Mouse (Mus musculus): ENCODE data around the gene Ift43. TPM values are rescaled to one million over a fixed set of nuclear protein-coding genes. Genes with fewer than 3 reads are reported as not detected.

Ift43 gene
- total and polyA plus RNA-seq, 3 experiments, result 0.42 to 1.9 TPM; not detected in 1

DNA sequence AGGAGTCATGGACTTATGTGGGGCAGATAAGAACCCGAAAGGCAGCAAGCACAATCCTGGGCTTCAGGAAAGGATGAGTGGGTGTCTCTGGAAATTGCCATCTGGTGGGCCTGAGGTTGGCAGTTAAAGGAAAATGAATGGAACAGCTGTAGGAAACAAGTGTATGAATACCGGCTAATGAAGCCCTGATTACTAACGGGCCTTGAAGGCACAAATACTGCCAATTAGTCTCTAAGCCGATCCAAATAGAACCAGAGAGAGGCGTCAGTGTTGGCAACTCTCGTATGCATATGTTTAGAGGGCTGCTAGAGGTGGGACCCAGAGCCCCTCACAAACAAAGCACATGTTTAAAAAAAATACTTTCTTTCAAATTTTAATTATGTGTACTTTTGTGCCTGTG is 10.9 kb upstream of the Ift43 start:
- no peaks in the 10 kb centered on the region for H3K27me3 ChIP-seq (ENCODE audit: control insufficient read depth in 1 of 2, insufficient read depth in 2 of 2, low read length in 2 of 2)
- no peak for TF ChIP-seq JUND (IDR thresholded peaks at IDR 0.05; ENCODE audit: low read depth, low read length)
- TF ChIP-seq ZMIZ1 (IDR thresholded peaks at IDR 0.05; ENCODE audit: low read depth, low read length), result no peak
- TF ChIP-seq ZC3H11A (IDR thresholded peaks at IDR 0.05; ENCODE audit: low read depth, low read length), result no peak
- no peak for TF ChIP-seq TBP (IDR thresholded peaks at IDR 0.05; ENCODE audit: low read depth, low read length)
- no peak for TF ChIP-seq GATA1 (IDR thresholded peaks at IDR 0.05; ENCODE audit: low read depth, low read length)
- no peak for TF ChIP-seq EP300 (IDR thresholded peaks at IDR 0.05; ENCODE audit: low read depth in 1 of 2, low read length in 2 of 2)
- TF ChIP-seq MEF2A (IDR thresholded peaks at IDR 0.05; ENCODE audit: extremely low read depth, insufficient replicate concordance, low read depth, low read length, poor library complexity, severe bottlenecking), result no peak
- no peak for TF ChIP-seq MAX (IDR thresholded peaks at IDR 0.05; ENCODE audit: low read length)
- H3K36me3 ChIP-seq (ENCODE audit: control insufficient read depth in 1 of 2, insufficient read depth in 2 of 2, low read length in 2 of 2), result no peaks in the 10 kb centered on the region
- DNase-seq (ENCODE audit: low read depth, low spot score), result no peak
- H3K4me1 ChIP-seq (ENCODE audit: control insufficient read depth in 1 of 2, insufficient read depth in 2 of 2, low read length in 2 of 2), result no peaks in the 10 kb centered on the region
- H3K4me3 ChIP-seq (ENCODE audit: control insufficient read depth in 1 of 2, insufficient read depth in 1 of 2, low read depth in 2 of 2, low read length in 2 of 2), result no peak overlapping the region
- no peak overlapping the region for H3K9ac ChIP-seq (ENCODE audit: control insufficient read depth, low read depth, low read length, poor library complexity, severe bottlenecking)
- no peaks in the 10 kb centered on the region for H3K79me2 ChIP-seq (ENCODE audit: control insufficient read depth, insufficient read depth, low read length, poor library complexity)
- H3K9me3 ChIP-seq (replicated peaks; ENCODE audit: insufficient read depth, low read length), result no peaks in the 10 kb centered on the region
- no peak overlapping the region for H3K27ac ChIP-seq (ENCODE audit: control insufficient read depth, low read depth, low read length)

DNA sequence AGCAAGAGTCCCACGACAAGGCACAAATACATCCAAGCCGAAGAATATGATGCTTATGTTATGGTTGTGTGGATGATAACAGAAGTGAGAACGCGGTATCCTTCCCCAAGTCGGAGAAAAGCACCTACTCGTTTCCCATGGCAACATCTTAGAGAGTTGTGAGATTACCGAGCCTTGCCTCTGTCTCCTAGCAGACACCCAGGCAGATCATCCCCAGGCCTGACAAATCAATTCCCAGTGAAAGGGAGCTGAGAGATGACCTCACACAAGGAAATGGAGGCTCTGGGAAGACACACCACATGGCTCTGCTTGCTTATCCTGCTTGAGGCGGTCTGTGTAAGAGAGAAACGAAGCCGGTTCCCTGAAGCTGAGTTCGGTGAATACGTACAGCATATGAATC is 7.7 kb upstream of the Ift43 start:
- Histone ChIP-seq H3K4me1 (ENCODE audit: control insufficient read depth in 1 of 2, insufficient read depth in 2 of 2, low read length in 2 of 2) (no peaks in the 10 kb centered on the region), H3K27me3 (ENCODE audit: control insufficient read depth in 1 of 2, insufficient read depth in 2 of 2, low read length in 2 of 2) (no peaks in the 10 kb centered on the region), H3K4me3 (ENCODE audit: control insufficient read depth in 1 of 2, insufficient read depth in 1 of 2, low read depth in 2 of 2, low read length in 2 of 2) (no peak overlapping the region), H3K9me3 (replicated peaks; ENCODE audit: insufficient read depth, low read length) (no peaks in the 10 kb centered on the region), H3K9ac (ENCODE audit: control insufficient read depth, low read depth, low read length, poor library complexity, severe bottlenecking) (no peak overlapping the region), H3K36me3 (ENCODE audit: control insufficient read depth in 1 of 2, insufficient read depth in 2 of 2, low read length in 2 of 2) (no peaks in the 10 kb centered on the region), H3K79me2 (ENCODE audit: control insufficient read depth, insufficient read depth, low read length, poor library complexity) (no peaks in the 10 kb centered on the region; the same call in 1 of the 2 replicates), H3K27ac (ENCODE audit: control insufficient read depth, low read depth, low read length) (no peak overlapping the region)
- DNase-seq (ENCODE audit: low read depth, low spot score), result no peak
- TF ChIP-seq USF1 (IDR thresholded peaks at IDR 0.05; ENCODE audit: low read depth, low read length) (no peak), POLR2AphosphoS2 (IDR thresholded peaks at IDR 0.05; ENCODE audit: low read length) (no peak), HCFC1 (IDR thresholded peaks at IDR 0.05; ENCODE audit: low read depth, low read length) (no peak), RAD21 (IDR thresholded peaks at IDR 0.05; ENCODE audit: low read depth, low read length) (no peak), E2F4 (IDR thresholded peaks at IDR 0.05; ENCODE audit: borderline replicate concordance, low read depth, low read length) (no peak), MAZ (IDR thresholded peaks at IDR 0.05; ENCODE audit: low read depth, low read length) (no peak), MAX (IDR thresholded peaks at IDR 0.05; ENCODE audit: low read length) (no peak), ZNF384 (IDR thresholded peaks at IDR 0.05; ENCODE audit: low read depth, low read length) (no peak), UBTF (IDR thresholded peaks at IDR 0.05; ENCODE audit: borderline replicate concordance, insufficient read depth, low read depth, low read length) (no peak), ZMIZ1 (IDR thresholded peaks at IDR 0.05; ENCODE audit: low read depth, low read length) (no peak), TAL1 (IDR thresholded peaks at IDR 0.05; ENCODE audit: low read length) (no peak), GATA1 (IDR thresholded peaks at IDR 0.05; ENCODE audit: low read depth, low read length) (no peak), TCF12 (IDR thresholded peaks at IDR 0.05; ENCODE audit: low read depth, low read length) (no peak), CHD2 (IDR thresholded peaks at IDR 0.05; ENCODE audit: low read length) (no peak), GABPA (IDR thresholded peaks at IDR 0.05; ENCODE audit: low read depth, low read length) (no peak), TBP (IDR thresholded peaks at IDR 0.05; ENCODE audit: low read depth, low read length) (no peak), EP300 (IDR thresholded peaks at IDR 0.05; ENCODE audit: low read depth in 1 of 2, low read length in 2 of 2) (no peak), RCOR1 (IDR thresholded peaks at IDR 0.05; ENCODE audit: low read depth, low read length) (no peak), CTCF (IDR thresholded peaks at IDR 0.05 in 2 of 3, conservative IDR thresholded peaks at IDR 0.05 in 1 of 3; ENCODE audit: control insufficient read depth in 1 of 3, insufficient read depth in 1 of 3, low read depth in 2 of 3, low read length in 3 of 3, poor library complexity in 1 of 3, severe bottlenecking in 1 of 3) (no peak)

All from MEL (cell line).